Mouse (Mus musculus) heart, embryonic 10.5 days (tissue): Measurements from ENCODE around the gene Adk. TPM values are rescaled to one million over a fixed set of nuclear protein-coding genes. Genes with fewer than 3 reads are reported as not detected.

Experiments used
- DNase-seq: peaks from one replicate; pipeline ENCODE4 v3.0.0-alpha.2; 2017; ENCODE audit warnings: low spot score
- H3K27ac ChIP-seq: fragments of 300-500 bp; sonication (generic); 2 replicates; pipeline ENCODE4 v1.5.1; 2016; ENCODE audit warnings: mild to moderate bottlenecking
- H3K27me3 ChIP-seq: fragments of 300-500 bp; sonication (generic); 2 replicates; pipeline ENCODE4 v1.6.1; 2016; ENCODE audit warnings: mild to moderate bottlenecking; ENCODE audit not compliant: poor library complexity, insufficient read depth, severe bottlenecking
- H3K36me3 ChIP-seq: fragments of 300-500 bp; sonication (generic); 2 replicates; pipeline ENCODE4 v1.6.1; 2016; ENCODE audit warnings: mild to moderate bottlenecking, moderate library complexity
- H3K4me1 ChIP-seq: fragments of 300-500 bp; sonication (generic); 2 replicates; pipeline ENCODE4 v1.6.1; 2016; ENCODE audit warnings: mild to moderate bottlenecking
- H3K4me3 ChIP-seq: fragments of 300-500 bp; sonication (generic); 2 replicates; pipeline ENCODE4 v1.5.1; 2016; ENCODE audit warnings: mild to moderate bottlenecking, moderate library complexity
- H3K9me3 ChIP-seq: fragments of 300-500 bp; sonication (generic); 2 replicates; pipeline ENCODE4 v1.6.1; 2016; ENCODE audit warnings: mild to moderate bottlenecking, moderate library complexity
- WGBS: fragments of 180-500 bp; shearing (Covaris S2); methylation state at CpG from one replicate; pipeline ENCODE4 v1.1.7; 2016; 5-methylcytosine and 5-hydroxymethylcytosine counted together
- polyA plus RNA-seq: library from polyadenylated mRNA; unstranded; fragments of >200 nt; fragmentation: Nextera tagmentation; extraction: Ambion mirVana; gene quantifications from 2 replicates; pipeline ENCODE4 v1.2.1, GENCODE M21; 2016

Gene Adk
- polyA plus RNA-seq, 1 experiment from 2014 or later = 275 TPM

DNA sequence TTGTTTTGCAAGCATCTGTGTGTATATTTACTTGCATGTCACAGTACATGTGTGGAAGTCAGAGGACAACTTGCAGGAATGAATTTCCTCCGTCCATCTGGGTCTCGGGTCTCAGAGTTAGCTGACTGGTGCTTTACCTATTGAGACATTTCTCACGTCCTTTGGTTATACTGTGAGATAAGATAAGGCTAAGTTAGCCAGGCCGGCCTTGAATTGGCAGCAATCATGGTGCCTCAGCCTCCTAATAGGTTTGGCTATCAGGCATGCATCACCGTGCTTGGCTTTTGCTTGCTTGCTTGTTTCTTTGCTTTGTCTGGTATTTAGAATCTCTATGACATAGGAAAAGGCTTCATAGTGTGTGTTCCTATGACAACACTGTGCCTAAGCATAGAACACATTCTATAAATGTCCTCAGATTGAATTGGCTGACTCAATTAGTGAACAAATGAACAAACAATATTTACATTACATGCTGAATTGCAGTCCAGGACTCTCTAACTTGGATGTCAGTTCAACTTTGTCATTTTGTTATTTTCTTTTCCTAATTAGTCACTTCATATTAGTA is 169.3 kb downstream of the Adk start:
- 15% methylated on average over 5 of the region's 5 CpGs for WGBS
- Histone ChIP-seq H3K9me3 (no peaks in the 10 kb centered on the region), H3K4me3 (no peak overlapping the region), H3K27ac (no peak overlapping the region), H3K36me3 (no peaks in the 10 kb centered on the region), H3K27me3 (no peaks in the 10 kb centered on the region), H3K4me1 (peaks cover 18% of the 10 kb centered on the region)
- no peak for DNase-seq

DNA sequence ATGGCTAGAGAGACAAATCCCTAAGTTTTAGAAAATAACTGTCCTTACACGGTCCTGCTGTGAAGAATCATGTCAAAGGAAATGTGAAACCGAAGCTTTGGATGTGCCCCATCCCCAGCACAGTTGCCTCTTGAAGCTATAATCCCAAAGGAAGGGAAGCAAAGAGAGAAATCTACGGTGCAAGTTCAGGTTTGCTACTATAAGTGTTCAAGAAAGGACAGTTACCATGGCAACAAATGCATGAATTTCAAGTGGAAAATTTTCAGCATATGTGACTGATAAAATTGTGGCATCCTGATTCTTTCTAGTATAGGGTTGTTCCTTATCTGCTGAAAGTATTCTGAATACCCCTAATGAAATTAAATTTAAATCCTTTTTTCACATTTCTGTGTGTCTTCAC is 169.8 kb downstream of the Adk start:
- Histone ChIP-seq H3K9me3 (no peaks in the 10 kb centered on the region), H3K4me1 (peaks cover 18% of the 10 kb centered on the region), H3K36me3 (no peaks in the 10 kb centered on the region), H3K27ac (no peak overlapping the region), H3K4me3 (no peak overlapping the region), H3K27me3 (no peaks in the 10 kb centered on the region)
- no peak for DNase-seq
- 87% methylated on average over 3 of the region's 3 CpGs for whole genome bisulfite sequencing

DNA sequence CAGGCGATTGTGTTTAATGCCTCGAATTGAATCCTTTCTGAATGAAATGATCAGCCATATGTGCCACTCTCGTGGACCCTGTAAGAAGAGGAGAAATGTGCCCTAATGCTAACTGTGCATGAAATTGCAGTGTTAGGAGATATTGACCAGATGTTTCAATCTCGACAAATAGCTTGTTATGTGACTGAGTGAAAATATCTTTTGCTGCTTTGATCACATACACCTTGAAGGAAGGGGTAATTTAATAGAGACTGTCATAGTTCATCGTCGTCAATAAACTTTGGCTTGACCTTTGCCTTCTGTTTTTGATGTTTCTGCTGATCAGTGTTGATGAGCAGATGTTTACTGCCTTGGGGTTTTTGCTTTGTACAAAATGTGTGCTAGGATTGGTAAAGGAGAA is 171.1 kb downstream of the Adk start:
- 84% methylated on average over 6 of the region's 6 CpGs for WGBS
- DNase-seq = no peak
- no peak overlapping the region for H3K27ac ChIP-seq
- no peak overlapping the region for H3K4me3 ChIP-seq
- peaks cover 18% of the 10 kb centered on the region for H3K4me1 ChIP-seq
- no peaks in the 10 kb centered on the region for H3K9me3 ChIP-seq
- no peaks in the 10 kb centered on the region for H3K36me3 ChIP-seq
- H3K27me3 ChIP-seq = no peaks in the 10 kb centered on the region

- Histone ChIP-seq H3K4me1 (peaks cover 18% of the 10 kb centered on the region), H3K36me3 (no peaks in the 10 kb centered on the region), H3K27ac (no peak overlapping the region), H3K4me3 (no peak overlapping the region), H3K27me3 (no peaks in the 10 kb centered on the region), H3K9me3 (no peaks in the 10 kb centered on the region)
- WGBS = 36% methylated on average over 3 of the region's 3 CpGs
- DNase-seq = no peak
Observed at GRCm38 (mm10) chr14:21223971-21224635, 171.7 kb downstream of the Adk start.

DNA sequence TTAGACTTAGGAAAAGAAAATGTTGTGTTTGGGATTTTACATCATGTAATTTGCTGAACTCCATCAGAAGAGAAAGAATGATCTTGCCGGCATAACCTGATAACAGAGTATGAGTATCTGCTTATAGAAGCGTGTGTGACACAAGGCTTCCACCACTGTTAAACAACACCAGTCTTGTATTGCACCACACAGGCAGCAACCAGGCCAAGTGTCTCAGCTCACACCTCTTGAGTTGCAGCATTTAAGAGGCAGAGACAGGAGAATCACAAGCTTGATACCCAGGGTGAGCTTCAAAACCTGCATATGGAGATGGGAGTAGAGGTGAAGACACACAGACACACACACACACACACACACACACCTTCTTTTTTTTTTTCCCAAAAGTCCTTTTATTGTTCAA is 184.7 kb downstream of the Adk start:
- no peaks in the 10 kb centered on the region for H3K27me3 ChIP-seq
- H3K27ac ChIP-seq = no peak overlapping the region
- H3K4me1 ChIP-seq = peaks cover 7% of the 10 kb centered on the region; the same call in 1 of the 2 replicates
- 90% methylated on average over 2 of the region's 2 CpGs for WGBS
- peaks cover 19% of the 10 kb centered on the region; the same call in 1 of the 2 replicates for H3K36me3 ChIP-seq
- H3K4me3 ChIP-seq = no peak overlapping the region
- H3K9me3 ChIP-seq = no peaks in the 10 kb centered on the region
- no peak for DNase-seq

- no peaks in the 10 kb centered on the region for H3K27me3 ChIP-seq
- H3K4me1 ChIP-seq = no peaks in the 10 kb centered on the region
- no peak for DNase-seq
- no peak overlapping the region for H3K4me3 ChIP-seq
- 89% methylated on average over 5 of the region's 5 CpGs for WGBS
- no peaks in the 10 kb centered on the region for H3K9me3 ChIP-seq
- peaks cover 16% of the 10 kb centered on the region; the same call in 1 of the 2 replicates for H3K36me3 ChIP-seq
- no peak overlapping the region for H3K27ac ChIP-seq
Observed at GRCm38 (mm10) chr14:21241105-21241504, 188.7 kb downstream of the Adk start.

GRCm38 (mm10) chr14:21251386-21251785 is 199.0 kb downstream of the Adk start:
- no peaks in the 10 kb centered on the region for H3K36me3 ChIP-seq
- no peak for DNase-seq
- H3K27ac ChIP-seq = no peak overlapping the region
- no peaks in the 10 kb centered on the region for H3K27me3 ChIP-seq
- peaks cover 10% of the 10 kb centered on the region; the same call in 1 of the 2 replicates for H3K4me1 ChIP-seq
- 87% methylated on average over 5 of the region's 5 CpGs for WGBS
- H3K9me3 ChIP-seq = no peaks in the 10 kb centered on the region
- no peak overlapping the region for H3K4me3 ChIP-seq

DNA sequence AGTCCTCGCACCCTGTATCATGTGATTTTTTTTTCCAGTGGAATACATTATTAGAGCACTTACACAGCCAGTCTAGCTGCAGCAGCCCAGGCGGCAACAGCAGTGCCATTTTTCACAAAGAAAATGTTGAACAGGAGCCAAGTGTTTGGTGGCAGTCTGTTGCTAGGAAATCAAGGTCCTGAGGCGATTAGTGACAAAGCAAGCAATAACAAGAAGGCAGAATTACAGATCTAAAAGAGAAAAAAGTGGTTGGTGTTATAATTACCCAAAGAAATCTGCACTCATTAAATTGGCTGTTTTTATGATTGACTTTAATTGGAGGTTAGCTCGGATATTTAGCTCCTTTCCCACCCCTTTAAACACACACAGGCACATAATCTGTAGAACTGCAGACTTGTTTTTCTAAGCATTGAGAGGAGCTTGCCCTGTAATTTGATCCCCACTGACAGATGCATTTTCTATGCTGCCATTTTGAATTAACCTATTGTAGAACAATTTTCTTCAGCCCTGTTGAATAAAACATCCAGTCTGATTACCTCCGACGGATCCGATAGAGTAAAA is 200.0 kb downstream of the Adk start:
- Histone ChIP-seq H3K36me3 (no peaks in the 10 kb centered on the region), H3K4me3 (no peak overlapping the region), H3K9me3 (no peaks in the 10 kb centered on the region), H3K4me1 (peaks cover 10% of the 10 kb centered on the region; the same call in 1 of the 2 replicates), H3K27ac (peak overlapping the region; percentile 59; the same call in 1 of the 2 replicates), H3K27me3 (no peaks in the 10 kb centered on the region)
- DNase-seq = no peak
- 54% methylated on average over 7 of the region's 7 CpGs for WGBS

GRCm38 (mm10) chr14:21253321-21253992 is 201.1 kb downstream of the Adk start:
- Histone ChIP-seq H3K4me3 (no peak overlapping the region), H3K9me3 (no peaks in the 10 kb centered on the region), H3K36me3 (no peaks in the 10 kb centered on the region), H3K27me3 (no peaks in the 10 kb centered on the region), H3K4me1 (peaks cover 10% of the 10 kb centered on the region; the same call in 1 of the 2 replicates), H3K27ac (no peak overlapping the region)
- DNase-seq = no peak
- WGBS = 62% methylated on average over 5 of the region's 5 CpGs

GRCm38 (mm10) chr14:21253993-21254339 is 201.6 kb downstream of the Adk start:
- Histone ChIP-seq H3K36me3 (no peaks in the 10 kb centered on the region), H3K4me3 (no peak overlapping the region), H3K27me3 (no peaks in the 10 kb centered on the region), H3K9me3 (no peaks in the 10 kb centered on the region), H3K27ac (no peak overlapping the region), H3K4me1 (peaks cover 10% of the 10 kb centered on the region; the same call in 1 of the 2 replicates)
- WGBS = 80% methylated on average over 2 of the region's 2 CpGs
- DNase-seq = no peak

DNA sequence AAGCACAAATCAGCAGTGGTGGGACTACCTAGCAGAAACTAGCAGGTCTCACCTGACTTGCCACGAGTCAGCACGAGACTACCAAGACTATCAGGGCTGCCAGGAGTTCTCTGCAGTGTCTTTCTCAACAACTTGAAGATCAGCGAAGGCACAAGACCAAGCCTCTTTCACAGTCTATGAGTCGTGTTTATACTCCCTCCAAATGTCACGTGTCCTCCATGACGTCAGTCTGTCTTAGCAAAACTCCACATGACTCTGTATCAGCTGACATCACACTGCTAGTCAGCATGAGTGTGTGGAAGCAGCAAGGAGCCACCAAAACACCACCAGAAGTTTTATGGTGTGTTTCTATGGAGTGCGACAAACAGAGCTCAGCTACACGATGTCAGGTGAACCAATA is 215.9 kb downstream of the Adk start:
- 89% methylated on average over 8 of the region's 8 CpGs for WGBS
- Histone ChIP-seq H3K27ac (no peak overlapping the region), H3K36me3 (no peaks in the 10 kb centered on the region), H3K27me3 (no peaks in the 10 kb centered on the region), H3K4me3 (no peak overlapping the region), H3K4me1 (peaks cover 8% of the 10 kb centered on the region; the same call in 1 of the 2 replicates), H3K9me3 (no peaks in the 10 kb centered on the region)
- no peak for DNase-seq

- 84% methylated on average over 4 of the region's 4 CpGs for WGBS
- DNase-seq = no peak
- Histone ChIP-seq H3K36me3 (no peaks in the 10 kb centered on the region), H3K27ac (no peak overlapping the region), H3K4me3 (no peak overlapping the region), H3K4me1 (peaks cover 11% of the 10 kb centered on the region), H3K9me3 (no peaks in the 10 kb centered on the region), H3K27me3 (no peaks in the 10 kb centered on the region)
Observed at GRCm38 (mm10) chr14:21271472-21271871, 219.1 kb downstream of the Adk start.

GRCm38 (mm10) chr14:21275786-21276185 is 223.4 kb downstream of the Adk start:
- no peaks in the 10 kb centered on the region for H3K9me3 ChIP-seq
- no peaks in the 10 kb centered on the region for H3K27me3 ChIP-seq
- DNase-seq = no peak
- H3K4me3 ChIP-seq = no peak overlapping the region
- WGBS = 61% methylated on average over 1 of the region's 1 CpGs
- H3K36me3 ChIP-seq = no peaks in the 10 kb centered on the region
- H3K4me1 ChIP-seq = peaks cover 11% of the 10 kb centered on the region
- no peak overlapping the region for H3K27ac ChIP-seq
